Mouse (Mus musculus) lung, postnatal 0 days (tissue): Measurements from ENCODE around the gene Hist2h2aa2. TPM values are rescaled to one million over a fixed set of nuclear protein-coding genes. Genes with fewer than 3 reads are reported as not detected.

Source experiments
- ATAC-seq: fragments of 200-750 bp; cut with Nextera tagmentation; 2 replicates; pipeline ENCODE4 v1.8.0; 2017; ENCODE audit warnings: moderate library complexity
- DNase-seq: peaks from one replicate; pipeline ENCODE4 v3.0.0-alpha.2; 2016; ENCODE audit warnings: low spot score
- H3K27ac ChIP-seq: fragments of 300-500 bp; sonication (generic); 2 replicates; pipeline ENCODE4 v1.5.1; 2014; ENCODE audit warnings: antibody characterized with exemption, mild to moderate bottlenecking, low read length, mixed read lengths
- H3K27me3 ChIP-seq: fragments of 300-500 bp; sonication (generic); replicated peaks from 2 replicates; pipeline ENCODE4 v1.6.1; 2014; ENCODE audit warnings: low read length, mixed read lengths; ENCODE audit not compliant: insufficient read depth
- H3K36me3 ChIP-seq: fragments of 300-500 bp; sonication (generic); 2 replicates; pipeline ENCODE4 v1.6.1; 2014; ENCODE audit warnings: low read length, mixed read lengths; ENCODE audit not compliant: insufficient read depth
- H3K4me1 ChIP-seq: fragments of 300-500 bp; sonication (generic); 2 replicates; pipeline ENCODE4 v1.6.1; 2014; ENCODE audit warnings: antibody characterized with exemption, low read depth, low read length, mixed read lengths; ENCODE audit not compliant: insufficient read depth
- H3K4me2 ChIP-seq: fragments of 300-500 bp; sonication (generic); replicated peaks from 2 replicates; pipeline ENCODE4 v1.6.1; 2014; ENCODE audit warnings: low read depth, mild to moderate bottlenecking, low read length, moderate library complexity, mixed read lengths
- H3K4me3 ChIP-seq: fragments of 300-500 bp; sonication (generic); 2 replicates; pipeline ENCODE4 v1.5.1; 2014; ENCODE audit warnings: low read depth, low read length
- H3K9ac ChIP-seq: fragments of 300-500 bp; sonication (generic); replicated peaks from 2 replicates; pipeline ENCODE4 v1.6.1; 2014; ENCODE audit warnings: low read depth, mild to moderate bottlenecking
- H3K9me3 ChIP-seq: fragments of 300-500 bp; sonication (generic); 2 replicates; pipeline ENCODE4 v1.6.1; 2016; ENCODE audit warnings: low read length, mixed read lengths
- CTCF ChIP-seq: IDR thresholded peaks from 2 replicates; pipeline ENCODE4 v1.5.1; 2016; ENCODE audit warnings: antibody characterized with exemption, mild to moderate bottlenecking
- EP300 ChIP-seq: IDR thresholded peaks from 2 replicates; pipeline ENCODE4 v1.6.1; 2016; ENCODE audit warnings: antibody characterized with exemption, mild to moderate bottlenecking, control low read depth
- WGBS: fragments of 180-500 bp; shearing (Covaris S2); extraction: QIAGEN DNeasy Blood & Tissue Kit; methylation state at CpG from one replicate; pipeline ENCODE4 v1.1.7; 2014; 5-methylcytosine and 5-hydroxymethylcytosine counted together
- microRNA-seq: library from miRNA; unstranded; fragments of <30 nt; microRNA quantifications from one replicate; pipeline ENCODE4, GENCODE M21; 2016
- polyA plus RNA-seq: library from polyadenylated mRNA; unstranded; fragments of >200 nt; fragmentation: Nextera tagmentation; extraction: Ambion mirVana; gene quantifications from 2 replicates; pipeline ENCODE4 v1.2.1, GENCODE M21; 2015

The Hist2h2aa2 gene
- polyA plus RNA-seq, 1 experiment from 2014 or later: 196 TPM

- H3K9ac ChIP-seq: no peak overlapping the region
- H3K27me3 ChIP-seq: no peaks in the 10 kb centered on the region
- no peaks in the 10 kb centered on the region for H3K36me3 ChIP-seq
- TF ChIP-seq EP300: no peak
- TF ChIP-seq CTCF: no peak
- whole genome bisulfite sequencing: 3% methylated on average over 6 of the region's 6 CpGs
- H3K4me1 ChIP-seq: peaks cover 12% of the 10 kb centered on the region; the same call in 1 of the 2 replicates
- ATAC-seq (peak; percentile 16; the same call in 1 of the 2 replicates), DNase-seq (peak; percentile 47)
- H3K4me2 ChIP-seq: peak overlapping the region; percentile 95
- H3K4me3 ChIP-seq: peak overlapping the region; percentile 56
- no peak overlapping the region for H3K27ac ChIP-seq
- H3K9me3 ChIP-seq: no peaks in the 10 kb centered on the region
These were observed 41.9 kb downstream of the Hist2h2aa2 start for GRCm38 (mm10) chr3:96198181-96198580.

GRCm38 (mm10) chr3:96197129-96197749, 42.8 kb downstream of the Hist2h2aa2 start:
- WGBS: under 1% methylated on average over 50 of the region's 50 CpGs
- peak; percentile 96 for DNase-seq
- no peaks in the 10 kb centered on the region for H3K36me3 ChIP-seq

GRCm38 (mm10) chr3:96196437-96197128, 43.5 kb downstream of the Hist2h2aa2 start:
- no peaks in the 10 kb centered on the region for H3K36me3 ChIP-seq
- no peaks in the 10 kb centered on the region for H3K27me3 ChIP-seq
- WGBS: 19% methylated on average over 27 of the region's 27 CpGs
- H3K4me1 ChIP-seq: peaks cover 12% of the 10 kb centered on the region; the same call in 1 of the 2 replicates
- H3K4me3 ChIP-seq: peak overlapping the region; percentile 56
- TF ChIP-seq EP300: no peak
- no peak for TF ChIP-seq CTCF
- ATAC-seq (no peak), DNase-seq (no peak)
- H3K27ac ChIP-seq: no peak overlapping the region
- peak overlapping the region; percentile 67; the same call in 1 of the 2 replicates for H3K9ac ChIP-seq
- no peaks in the 10 kb centered on the region for H3K9me3 ChIP-seq
- peak overlapping the region; percentile 95 for H3K4me2 ChIP-seq

More at GRCm38 (mm10) chr3:96197129-96197749, 42.8 kb downstream of the Hist2h2aa2 start:
- H3K9ac ChIP-seq: peak overlapping the region; percentile 67
- H3K27me3 ChIP-seq: no peaks in the 10 kb centered on the region
- peak; percentile 94 for ATAC-seq
- peak overlapping the region; percentile 95 for H3K4me2 ChIP-seq
- peaks cover 12% of the 10 kb centered on the region; the same call in 1 of the 2 replicates for H3K4me1 ChIP-seq
- TF ChIP-seq CTCF: peak; percentile 51
- TF ChIP-seq EP300: no peak
- H3K4me3 ChIP-seq: peak overlapping the region; percentile 56
- H3K27ac ChIP-seq: peak overlapping the region; percentile 88
- H3K9me3 ChIP-seq: no peaks in the 10 kb centered on the region

- no peak for TF ChIP-seq EP300
- peak; percentile 14; the same call in 1 of the 2 replicates for TF ChIP-seq CTCF
- H3K27ac ChIP-seq: no peak overlapping the region
- H3K4me1 ChIP-seq: peaks cover 12% of the 10 kb centered on the region; the same call in 1 of the 2 replicates
- WGBS: 92% methylated on average over 11 of the region's 11 CpGs
- H3K4me3 ChIP-seq: no peak overlapping the region
- H3K27me3 ChIP-seq: no peaks in the 10 kb centered on the region
- no peak overlapping the region for H3K9ac ChIP-seq
- H3K9me3 ChIP-seq: no peaks in the 10 kb centered on the region
- H3K36me3 ChIP-seq: no peaks in the 10 kb centered on the region
- ATAC-seq: no peak
- DNase-seq: no peak
- no peak overlapping the region for H3K4me2 ChIP-seq
These were observed 44.3 kb downstream of the Hist2h2aa2 start for GRCm38 (mm10) chr3:96195616-96196313.

GRCm38 (mm10) chr3:96194966-96195365, 45.1 kb downstream of the Hist2h2aa2 start:
- no peak for ATAC-seq
- no peaks in the 10 kb centered on the region for H3K27me3 ChIP-seq
- 82% methylated on average over 10 of the region's 10 CpGs for WGBS
- TF ChIP-seq CTCF: no peak
- TF ChIP-seq EP300: no peak
- no peaks in the 10 kb centered on the region for H3K9me3 ChIP-seq
- no peak overlapping the region for H3K27ac ChIP-seq
- no peak overlapping the region for H3K9ac ChIP-seq
- no peaks in the 10 kb centered on the region for H3K36me3 ChIP-seq
- no peak overlapping the region for H3K4me2 ChIP-seq
- H3K4me3 ChIP-seq: no peak overlapping the region
- H3K4me1 ChIP-seq: peaks cover 12% of the 10 kb centered on the region; the same call in 1 of the 2 replicates
- no peak for DNase-seq

- H3K4me2 ChIP-seq: no peak overlapping the region
- no peaks in the 10 kb centered on the region for H3K27me3 ChIP-seq
- no peaks in the 10 kb centered on the region for H3K9me3 ChIP-seq
- peaks cover 10% of the 10 kb centered on the region; the same call in 1 of the 2 replicates for H3K4me1 ChIP-seq
- no peak overlapping the region for H3K4me3 ChIP-seq
- TF ChIP-seq EP300 (no peak), CTCF (no peak)
- DNase-seq (no peak), ATAC-seq (no peak)
- H3K27ac ChIP-seq: no peak overlapping the region
- no peaks in the 10 kb centered on the region for H3K36me3 ChIP-seq
- H3K9ac ChIP-seq: no peak overlapping the region
- WGBS: 56% methylated on average over 12 of the region's 12 CpGs
These were observed 47.1 kb downstream of the Hist2h2aa2 start for GRCm38 (mm10) chr3:96192977-96193376.

Small RNAs within 50 kb of the gene (microRNA-seq; reads per million reads assigned to microRNA genes)
- gene Gm44492 (not detected), gene Gm47311 (not detected), gene Gm47313 (not detected)

Other genes starting within 250 kb of the Hist2h2aa2 start
- gene Plekho1, start 244.3 kb downstream of the Hist2h2aa2 start, polyA plus RNA-seq: 53.5 and 55.4 TPM in 2 replicates
- 32.3 and 32.8 TPM in 2 replicates for gene Vps45, start 181.8 kb downstream of the Hist2h2aa2 start, polyA plus RNA-seq
- gene Otud7b, start 135.7 kb downstream of the Hist2h2aa2 start, polyA plus RNA-seq: 30.2 and 30.6 TPM in 2 replicates
- gene Mtmr11, start 78.3 kb downstream of the Hist2h2aa2 start, polyA plus RNA-seq: 7.5 and 11.3 TPM in 2 replicates
- gene Sf3b4, start 67.9 kb downstream of the Hist2h2aa2 start, polyA plus RNA-seq: 64.4 and 68.4 TPM in 2 replicates
- gene Sv2a, start 59.1 kb downstream of the Hist2h2aa2 start, polyA plus RNA-seq: 1.9 and 2.2 TPM in 2 replicates
- gene Bola1, start 20.6 kb downstream of the Hist2h2aa2 start, polyA plus RNA-seq: 50.1 and 51.1 TPM in 2 replicates
- gene Hist2h2ab, start 20.4 kb downstream of the Hist2h2aa2 start, polyA plus RNA-seq: 0.31 TPM in 1 of 2 replicates, not detected in the other
- gene Hist2h2ac, start 19.4 kb downstream of the Hist2h2aa2 start, polyA plus RNA-seq: 3.0 and 3.6 TPM in 2 replicates
- gene Hist2h2be, start 19.2 kb downstream of the Hist2h2aa2 start, polyA plus RNA-seq: 2.3 and 4.0 TPM in 2 replicates
- 1.8 and 2.2 TPM in 2 replicates for gene Hist2h3c2, start 1.1 kb downstream of the Hist2h2aa2 start, polyA plus RNA-seq
- gene Hist2h2aa1, start 5.2 kb upstream of the Hist2h2aa2 start, polyA plus RNA-seq: 56.2 and 60.0 TPM in 2 replicates
- gene Hist2h3c1, start 6.4 kb upstream of the Hist2h2aa2 start, polyA plus RNA-seq: 0.77 TPM in 1 of 2 replicates, not detected in the other
- gene Hist2h4, start 23.0 kb upstream of the Hist2h2aa2 start, polyA plus RNA-seq: 9.7 and 9.8 TPM in 2 replicates
- gene Hist2h3b, start 28.4 kb upstream of the Hist2h2aa2 start, polyA plus RNA-seq: 12.5 and 12.9 TPM in 2 replicates
- 0.48 and 2.9 TPM in 2 replicates for gene Hist2h2bb, start 29.5 kb upstream of the Hist2h2aa2 start, polyA plus RNA-seq
- gene Fcgr1, start 53.7 kb upstream of the Hist2h2aa2 start, polyA plus RNA-seq: 4.7 and 5.3 TPM in 2 replicates
- gene BC107364, start 212.0 kb upstream of the Hist2h2aa2 start, polyA plus RNA-seq: 0.12 and 0.19 TPM in 2 replicates